Mouse (Mus musculus): ENCODE measurements around the gene Macrod1. TPM values are rescaled to one million over a fixed set of nuclear protein-coding genes. Genes with fewer than 3 reads are reported as not detected.
"Not testable (repeated sequence)": the region's sequence is repeated elsewhere in the genome, so short reads cannot be mapped to it uniquely, and the experiment has no call there.

Gene Macrod1
- polyA plus RNA-seq, 1 experiment, result 22.3 TPM

DNA sequence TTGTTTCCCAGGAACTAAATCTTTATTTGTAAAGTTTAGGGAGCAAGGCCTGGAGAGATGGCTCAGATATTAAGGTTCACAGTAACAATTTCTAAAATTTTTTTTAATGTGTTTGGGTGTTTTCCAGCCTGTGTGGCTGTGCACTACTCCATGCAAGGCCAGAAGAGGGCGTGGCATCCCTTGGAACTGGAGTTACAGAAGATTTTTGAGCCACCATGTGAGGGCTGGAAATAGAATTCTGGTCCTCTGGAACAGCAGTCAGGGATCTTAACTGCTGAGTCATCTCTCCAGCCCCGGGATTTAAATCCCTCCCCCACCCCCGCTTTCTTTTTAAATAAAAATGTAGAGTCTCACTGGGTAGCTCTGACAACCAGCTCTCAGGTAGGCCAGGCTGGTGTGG is 1.4 kb upstream of the Macrod1 start:
- DNase-seq (ENCODE audit: extremely low spot score in 1 of 2, low spot score in 1 of 2), result peak in 1 of 2 experiments; percentile 42

DNA sequence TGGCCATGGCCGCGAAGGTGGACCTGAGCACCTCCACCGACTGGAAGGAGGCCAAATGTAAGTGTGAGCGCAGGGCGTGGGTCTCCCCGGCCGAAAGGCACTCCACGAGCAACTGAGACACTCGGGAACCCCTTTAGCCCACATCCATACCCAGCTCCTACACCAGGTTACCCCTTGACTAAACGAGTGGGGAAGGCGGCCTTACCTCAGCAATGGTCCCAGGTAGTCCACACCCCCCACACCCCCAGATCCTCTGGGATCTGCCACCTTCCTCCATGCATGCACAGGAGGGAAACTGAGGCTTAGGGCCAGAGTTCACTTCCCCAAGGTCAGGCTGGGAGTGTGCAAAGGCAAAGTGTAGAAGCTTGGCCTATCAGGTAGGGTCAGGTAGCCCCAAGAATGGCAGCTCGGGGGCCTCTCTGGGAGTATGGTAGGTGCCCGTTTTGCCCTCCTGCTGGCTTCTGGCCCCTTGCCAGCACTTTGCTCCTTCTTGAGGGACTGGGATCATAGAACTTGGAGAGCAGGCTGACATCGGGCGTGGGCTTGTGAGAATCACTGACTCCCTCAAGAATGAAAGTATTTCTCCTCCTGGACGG is 614 bp downstream of the Macrod1 start:
- peak in 1 of 2 experiments; percentile 42 for DNase-seq (ENCODE audit: extremely low spot score in 1 of 2, low spot score in 1 of 2)

DNA sequence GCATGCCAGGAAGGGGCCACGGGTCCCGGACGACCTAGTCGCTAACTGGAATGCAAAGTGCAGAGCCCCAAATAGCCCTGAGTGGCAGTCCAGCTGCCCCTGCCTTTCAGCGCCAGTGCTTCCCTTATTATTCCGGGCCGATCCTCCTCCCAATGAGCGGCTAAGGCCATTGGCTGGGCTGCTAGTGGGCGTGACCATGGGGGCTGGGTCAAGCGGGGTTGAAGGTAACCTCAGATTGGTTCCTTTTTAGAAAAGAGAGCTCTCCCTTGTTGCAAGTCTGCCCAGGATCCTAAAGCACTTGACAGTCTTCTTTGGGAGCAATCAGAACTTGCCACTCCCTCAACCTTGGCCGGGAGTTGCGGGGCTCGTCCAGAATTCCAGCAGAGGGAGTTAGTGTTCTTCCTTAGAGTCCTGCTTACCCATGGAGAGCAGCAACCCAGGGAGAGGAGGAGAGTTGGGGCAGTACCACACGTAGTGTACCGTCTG is 1.2 kb downstream of the Macrod1 start:
- peak in 1 of 2 experiments; percentile 73 for DNase-seq (ENCODE audit: extremely low spot score in 1 of 2, low spot score in 1 of 2)

DNA sequence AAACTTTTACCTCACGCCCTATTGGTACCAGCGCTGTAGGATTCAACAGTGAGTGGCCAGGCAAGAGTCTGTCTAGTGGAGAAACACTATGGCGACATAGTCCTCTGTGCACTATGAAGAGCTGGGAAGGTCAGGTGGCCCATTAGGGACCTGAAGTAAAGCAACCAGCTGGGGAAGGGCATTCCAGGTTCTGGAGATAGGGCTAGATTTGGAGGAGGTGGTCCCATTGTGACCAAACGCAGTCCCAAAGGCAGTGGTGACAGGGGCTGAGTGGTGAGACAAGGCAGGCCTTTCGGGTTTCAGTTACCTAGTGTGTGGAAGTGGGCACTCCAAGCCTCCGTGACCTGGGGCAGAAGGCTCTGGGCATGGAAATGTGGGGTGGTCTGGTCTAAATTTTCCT is 1.9 kb downstream of the Macrod1 start:
- no peak for DNase-seq (ENCODE audit: extremely low spot score in 1 of 2, low spot score in 1 of 2)

DNA sequence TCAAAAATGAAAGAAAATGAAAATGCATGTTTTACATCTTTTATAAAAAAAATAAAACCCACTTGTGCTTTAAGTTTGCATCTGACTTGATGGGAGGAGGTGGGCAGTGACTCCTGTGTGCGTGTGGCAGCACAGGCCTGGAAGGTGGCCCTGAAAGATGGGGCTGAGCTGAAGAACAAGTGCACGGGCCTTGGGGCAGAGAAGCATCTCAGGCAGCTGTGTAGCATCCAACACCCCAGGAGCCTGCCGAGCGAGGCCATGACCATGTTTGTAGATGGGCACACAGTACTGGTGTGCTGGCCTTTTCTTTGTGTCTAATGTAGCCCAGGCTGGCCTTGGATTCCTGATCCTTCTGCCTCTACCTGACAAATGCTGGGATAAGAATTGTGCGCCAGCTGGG is 5.5 kb downstream of the Macrod1 start:
- DNase-seq (ENCODE audit: extremely low spot score in 1 of 2, low spot score in 1 of 2), result no peak

DNA sequence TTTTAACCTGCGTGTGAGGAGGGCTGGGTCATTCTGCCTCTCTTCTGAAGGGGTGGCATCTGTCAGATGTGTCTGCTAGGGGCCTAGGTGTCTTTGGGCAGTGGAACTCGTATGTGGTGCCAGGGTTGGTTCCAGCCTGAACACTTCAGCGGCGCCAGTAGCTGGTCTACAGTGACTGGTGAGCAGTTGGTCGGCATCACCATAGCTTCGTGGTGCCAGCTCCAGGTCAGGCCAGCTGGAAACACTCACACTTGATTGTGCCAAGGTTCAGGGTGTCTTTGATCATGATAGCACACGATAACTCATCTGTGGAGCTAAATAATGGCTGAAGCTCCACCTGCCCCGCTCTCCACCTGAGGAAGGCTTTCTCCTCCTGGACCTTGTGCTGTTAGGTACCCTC is 6.3 kb downstream of the Macrod1 start:
- no peak for DNase-seq (ENCODE audit: extremely low spot score in 1 of 2, low spot score in 1 of 2)

DNA sequence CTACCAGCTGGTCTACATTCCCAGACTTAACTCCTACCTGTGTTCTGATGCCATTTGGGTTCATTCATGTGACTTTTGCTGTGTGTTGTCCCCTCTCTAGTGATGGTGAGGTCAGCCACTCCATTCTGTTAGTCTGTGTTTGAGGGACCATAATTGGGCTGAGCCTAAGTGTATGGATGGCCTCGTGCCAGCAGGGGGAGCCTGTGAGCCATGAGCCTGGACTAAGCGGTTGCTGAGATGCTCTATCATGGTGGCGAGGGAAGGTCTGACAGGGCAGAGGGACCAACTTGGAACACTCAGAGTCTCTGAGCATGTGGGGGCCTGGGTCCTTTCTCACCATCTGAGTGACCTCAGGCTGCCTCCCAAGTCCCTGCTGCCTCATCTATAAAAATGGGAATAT is 8.0 kb downstream of the Macrod1 start:
- peak in 1 of 2 experiments; percentile 92 for DNase-seq (ENCODE audit: extremely low spot score in 1 of 2, low spot score in 1 of 2)

DNA sequence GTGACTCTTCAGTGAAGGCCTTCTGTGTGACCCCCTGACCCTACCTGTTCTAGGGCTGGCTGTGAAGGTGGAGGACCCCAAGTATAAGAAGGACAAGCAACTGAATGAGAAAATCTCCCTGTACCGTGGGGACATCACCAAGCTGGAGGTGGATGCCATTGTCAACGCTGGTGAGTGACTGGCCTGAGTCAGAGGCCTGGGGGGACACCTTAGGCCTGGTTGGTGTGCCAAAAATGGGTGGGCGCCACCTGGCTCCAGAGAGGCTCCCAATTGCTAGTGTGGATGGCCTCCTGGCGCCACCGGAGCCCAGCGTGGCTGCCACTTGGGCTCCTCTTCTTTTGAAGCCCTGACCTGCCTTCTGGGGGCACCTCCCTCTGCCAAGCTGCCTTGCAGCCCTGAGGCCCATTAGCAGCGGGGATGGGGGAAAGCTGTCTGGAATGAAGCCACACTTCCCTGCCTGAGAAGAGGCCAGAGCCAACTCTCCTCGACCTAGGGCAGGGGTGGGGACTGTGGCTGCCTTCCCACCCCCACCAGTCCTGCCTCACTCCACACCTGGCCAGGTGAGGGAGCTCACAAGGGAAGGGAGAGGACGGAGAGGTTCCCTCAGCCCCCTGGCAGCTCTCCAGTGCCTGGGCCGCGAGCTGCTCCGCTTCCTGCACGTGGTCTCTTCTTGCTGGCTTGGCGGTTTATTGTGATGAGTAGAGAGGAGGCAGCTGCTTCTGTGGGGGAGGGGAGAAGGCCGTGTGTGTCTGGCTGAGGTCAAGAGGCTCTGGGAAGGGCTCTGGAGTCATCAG is 9.6 kb downstream of the Macrod1 start:
- DNase-seq (ENCODE audit: extremely low spot score in 1 of 2, low spot score in 1 of 2), result no peak

DNA sequence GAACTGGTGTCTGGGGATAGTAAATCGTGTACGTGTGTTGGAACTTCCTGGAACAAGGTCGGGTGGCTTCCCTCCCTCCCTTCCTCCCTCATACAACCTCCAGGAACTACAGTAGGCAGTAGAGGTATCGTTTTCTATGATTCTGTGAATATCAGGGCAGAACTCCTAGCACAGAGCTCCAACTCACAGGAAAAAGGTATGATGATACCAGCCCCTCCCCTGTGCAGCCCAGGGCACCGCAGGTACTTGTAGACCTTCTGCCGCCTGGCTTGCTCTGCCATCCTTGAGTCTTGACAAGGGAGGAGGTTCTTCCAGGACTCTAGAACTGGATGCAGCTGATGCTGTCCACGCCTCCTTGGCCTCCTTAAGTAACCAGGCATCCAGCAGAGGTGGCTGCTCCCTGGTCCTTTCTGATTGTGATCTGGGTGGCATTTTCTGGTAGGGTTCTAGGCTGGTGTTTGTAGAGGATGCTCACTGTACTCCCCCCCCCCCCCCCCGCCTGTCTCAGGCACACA is 10.3 kb downstream of the Macrod1 start:
- DNase-seq (ENCODE audit: extremely low spot score in 1 of 2, low spot score in 1 of 2), result no peak

DNA sequence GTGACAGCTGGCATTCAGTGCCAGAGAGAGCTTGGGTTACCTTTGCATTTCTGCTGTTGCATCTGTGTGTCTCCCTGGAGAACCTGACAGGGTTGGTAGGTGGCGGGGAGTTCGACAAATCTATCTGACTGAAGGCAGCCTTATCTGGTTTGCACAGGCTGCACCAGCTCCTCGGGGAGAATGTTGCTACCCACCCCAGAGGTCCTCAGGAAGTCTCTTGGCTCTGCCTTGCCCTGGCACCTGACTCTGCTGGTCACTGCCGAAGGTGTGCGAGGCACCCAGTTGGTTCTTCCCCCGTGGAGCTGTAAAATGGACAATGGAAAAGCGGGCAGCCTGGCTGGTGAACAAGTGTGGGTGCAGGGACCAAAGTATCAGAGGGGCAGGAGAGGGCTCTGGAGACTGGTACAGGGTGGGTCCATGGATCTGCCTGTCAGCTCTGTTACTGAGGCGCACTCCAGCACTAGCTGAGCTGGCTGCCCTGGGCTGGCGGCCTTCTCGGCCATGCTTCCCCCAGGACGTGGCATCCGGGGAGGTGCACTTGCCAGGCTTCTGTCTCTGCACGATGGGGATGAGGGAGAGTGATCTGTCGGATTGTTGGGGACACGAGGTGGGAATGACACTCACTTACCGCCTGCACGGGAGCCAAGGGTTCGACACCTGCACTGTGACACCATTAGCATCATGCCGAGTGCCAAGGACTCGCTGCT is 10.9 kb downstream of the Macrod1 start:
- no peak for DNase-seq (ENCODE audit: extremely low spot score in 1 of 2, low spot score in 1 of 2)

DNA sequence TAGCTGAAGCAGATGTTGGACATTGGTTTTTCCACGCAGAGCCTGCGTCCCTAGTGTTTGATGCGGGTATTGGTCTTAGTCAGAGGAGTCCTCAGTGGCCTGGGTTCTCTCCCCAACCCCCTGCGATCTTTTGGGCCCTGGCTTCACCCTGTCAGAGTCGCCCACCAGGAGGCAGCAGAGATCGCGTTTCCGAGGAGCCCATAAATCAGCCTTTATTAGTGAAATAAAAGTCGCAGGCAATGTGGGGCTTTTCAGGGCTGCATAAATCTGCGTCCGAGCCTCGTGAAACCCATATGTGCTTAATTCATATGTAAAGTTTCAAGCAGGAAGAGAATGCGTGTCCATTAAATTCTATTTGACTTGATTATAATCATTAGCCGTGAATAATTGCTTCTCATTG is 11.5 kb downstream of the Macrod1 start:
- DNase-seq (ENCODE audit: extremely low spot score in 1 of 2, low spot score in 1 of 2), result peak in 1 of 2 experiments; percentile 89

DNA sequence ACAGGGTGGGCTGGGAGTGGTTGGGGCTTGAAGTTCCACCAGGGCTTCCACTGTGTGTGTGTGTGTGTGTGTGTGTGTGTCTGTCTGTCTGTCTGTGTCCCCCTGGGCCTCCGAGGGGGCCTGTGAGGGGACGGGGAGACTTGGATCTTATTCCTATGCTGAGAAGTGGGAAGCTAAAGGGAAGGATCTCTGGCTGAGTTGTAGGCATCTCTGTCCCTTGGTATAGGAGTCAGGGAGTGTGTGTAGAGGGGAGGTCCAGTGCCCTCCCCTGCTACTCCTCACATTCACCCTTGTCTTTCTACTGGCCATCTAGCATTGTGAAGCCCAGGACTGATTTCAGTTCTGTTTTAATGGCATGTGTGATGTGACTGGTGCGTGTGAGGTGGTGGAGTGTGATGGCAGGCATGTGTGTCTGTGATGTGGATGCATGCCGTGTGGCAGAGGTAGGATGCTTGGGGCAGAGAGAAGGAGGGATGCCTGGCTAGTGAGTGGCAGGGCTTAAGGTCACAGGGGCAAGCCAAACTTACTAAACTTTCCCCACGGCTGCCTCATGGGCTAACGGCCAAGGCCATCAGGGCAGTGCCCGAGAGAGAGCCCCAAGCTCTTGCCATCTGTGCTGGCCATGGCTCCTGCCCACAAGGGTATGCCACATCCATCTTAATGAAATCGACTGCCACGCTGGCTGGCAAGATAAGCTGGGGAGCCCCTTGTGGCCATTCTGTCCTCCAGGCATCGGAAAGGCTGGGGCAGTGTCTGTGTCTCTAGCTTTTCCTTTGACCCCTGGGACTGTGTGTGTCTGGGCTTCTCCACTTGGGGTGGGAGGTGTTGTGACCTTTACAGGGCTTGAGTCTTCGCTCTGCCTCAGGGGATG is 12.3 kb downstream of the Macrod1 start:
- no peak for DNase-seq (ENCODE audit: extremely low spot score in 1 of 2, low spot score in 1 of 2)

DNA sequence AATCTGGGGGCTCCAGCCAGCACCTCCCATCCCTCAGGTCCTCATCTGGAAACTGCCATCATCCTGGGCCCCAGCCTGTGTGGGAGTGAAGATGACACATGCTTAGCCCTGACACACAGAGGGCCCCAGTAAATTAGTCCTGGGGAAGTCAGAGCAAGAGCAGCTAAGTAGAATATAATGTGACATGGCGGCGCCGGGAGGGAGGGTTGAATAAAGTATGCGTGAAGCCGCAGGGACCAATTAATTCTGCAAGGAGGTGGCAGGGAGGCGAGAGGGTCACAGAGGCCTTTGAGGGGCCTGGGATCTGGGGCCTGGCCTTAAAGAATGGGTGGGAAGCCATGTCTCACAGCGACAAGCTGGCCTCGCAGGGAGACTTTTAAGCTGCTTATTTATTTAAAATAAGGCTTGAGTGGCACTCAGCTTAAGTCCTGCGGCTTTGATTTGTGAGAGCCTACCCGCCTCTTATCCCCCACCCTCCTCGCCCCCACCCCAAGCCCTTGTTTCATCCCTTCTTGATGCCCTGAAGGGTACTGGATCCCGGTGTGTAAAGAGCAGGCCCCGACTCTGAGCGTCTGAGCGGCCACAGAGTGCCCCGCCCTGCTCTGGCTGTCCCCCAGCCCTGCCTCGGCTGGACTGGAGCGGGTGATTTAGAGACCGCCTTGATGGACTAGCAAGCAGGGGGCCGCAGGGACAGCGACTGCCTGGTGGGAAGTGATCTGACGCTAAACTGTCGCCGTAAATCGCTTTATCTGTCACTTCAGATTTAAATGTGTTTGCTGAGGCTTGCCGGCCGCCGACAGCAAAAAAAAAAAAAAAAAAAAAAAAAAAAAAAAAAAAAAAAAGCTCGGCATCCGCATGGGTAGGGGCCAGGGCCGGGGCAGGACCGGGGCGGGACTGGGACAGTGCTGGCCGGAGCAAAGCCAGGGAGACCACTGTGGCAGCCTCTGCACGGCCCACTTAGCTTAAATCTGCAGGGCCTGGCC is 13.5 kb downstream of the Macrod1 start:
- no peak for DNase-seq (ENCODE audit: extremely low spot score in 1 of 2, low spot score in 1 of 2)

DNA sequence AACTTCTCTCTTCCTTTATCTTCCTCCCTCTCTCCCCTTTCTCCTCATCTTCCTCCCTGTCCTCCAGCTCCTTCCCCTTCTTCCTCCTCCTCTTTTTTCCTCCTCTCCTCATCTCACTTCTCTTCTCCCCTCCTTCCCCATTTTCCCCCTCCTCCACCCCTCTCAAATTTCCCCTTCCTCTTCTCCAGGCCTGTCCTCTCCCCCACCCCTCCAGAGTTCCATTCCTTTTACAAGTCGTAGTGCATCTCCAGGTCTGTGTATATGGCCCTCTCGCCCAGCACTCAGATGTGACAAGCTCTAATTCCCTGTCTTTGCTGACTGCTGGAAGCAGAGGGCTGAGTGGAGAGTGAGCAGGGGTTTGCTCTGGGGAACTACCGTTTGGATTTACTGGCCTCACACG is 14.2 kb downstream of the Macrod1 start:
- no peak for DNase-seq (ENCODE audit: extremely low spot score in 1 of 2, low spot score in 1 of 2)

DNA sequence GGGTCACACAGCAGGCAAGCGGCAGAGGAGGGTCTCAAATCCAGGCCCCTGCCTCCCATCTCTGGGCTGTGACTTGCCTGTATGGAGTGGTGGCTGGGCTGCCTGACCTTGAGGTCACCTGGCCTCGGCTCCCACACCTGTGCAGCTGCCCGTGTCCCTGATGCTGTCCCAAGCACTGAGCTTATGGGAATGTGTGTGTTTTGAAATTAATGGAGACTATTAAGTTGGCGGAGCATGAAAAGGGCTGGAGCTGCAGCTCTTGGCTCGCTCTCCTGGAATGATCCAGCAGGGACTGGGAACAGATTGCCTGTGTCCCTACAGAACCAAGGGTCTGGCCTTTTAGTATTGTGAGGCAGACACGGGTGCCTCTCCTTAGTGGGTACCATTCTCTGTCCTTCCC is 15.6 kb downstream of the Macrod1 start:
- DNase-seq (ENCODE audit: extremely low spot score in 1 of 2, low spot score in 1 of 2), result no peak

DNA sequence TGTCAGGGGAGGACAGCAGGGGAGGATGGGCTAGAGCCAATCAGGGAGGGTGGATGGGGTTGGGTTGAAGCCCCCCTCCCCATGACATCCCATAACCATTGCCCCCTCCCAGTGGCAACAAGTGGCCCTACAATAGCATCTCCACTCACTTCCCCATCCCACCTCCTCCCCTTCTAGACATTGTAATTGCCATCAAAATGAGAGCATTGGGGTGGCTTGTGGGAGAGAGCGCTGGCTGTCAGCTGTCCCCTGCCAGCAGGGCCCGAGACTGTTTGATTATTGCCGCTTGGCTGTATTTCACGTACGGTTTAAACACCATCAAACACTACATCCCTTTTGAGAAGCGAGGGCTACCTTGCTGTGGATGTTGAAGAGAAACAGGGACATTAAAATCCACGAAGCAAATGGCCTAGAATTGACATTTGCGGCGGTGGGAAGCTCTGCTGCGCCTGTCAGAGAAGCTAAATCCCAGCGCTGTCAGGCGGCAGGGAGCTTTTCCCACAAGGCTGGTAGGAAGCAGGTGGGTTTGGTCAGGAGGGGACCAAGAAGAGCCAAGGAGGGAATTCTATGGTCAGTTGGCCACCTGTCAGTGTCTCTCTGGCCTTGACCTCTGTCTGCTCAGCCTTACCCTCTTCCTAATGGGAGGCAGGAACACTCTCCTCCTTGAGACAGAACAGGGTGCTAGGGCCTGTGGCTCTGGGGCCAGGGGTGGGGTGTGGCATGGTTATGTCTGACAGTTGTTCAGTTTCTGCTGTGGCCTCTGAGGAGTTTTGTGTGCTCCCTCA is 17.6 kb downstream of the Macrod1 start:
- DNase-seq (ENCODE audit: extremely low spot score in 1 of 2, low spot score in 1 of 2), result no peak

DNA sequence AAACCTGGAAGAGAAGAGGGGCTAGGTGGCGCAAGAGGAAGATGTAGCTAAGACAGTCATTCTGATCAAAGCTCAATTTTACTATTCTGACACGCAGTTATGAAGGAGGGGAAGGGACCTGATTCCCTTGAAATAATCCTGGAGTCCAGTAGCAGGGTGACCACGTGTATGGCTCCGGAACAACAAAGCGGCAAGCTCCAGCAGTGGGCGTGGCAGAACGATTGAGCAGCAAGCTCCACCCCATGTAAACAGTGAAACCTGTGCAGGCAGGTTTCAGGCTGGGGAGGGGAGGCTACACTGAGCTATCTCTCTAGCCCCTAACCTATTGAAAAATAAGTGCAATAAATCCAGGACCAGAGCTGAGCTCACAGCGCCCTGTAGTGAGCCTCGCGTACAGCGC is 18.7 kb downstream of the Macrod1 start:
- not testable (repeated sequence) for DNase-seq (ENCODE audit: extremely low spot score in 1 of 2, low spot score in 1 of 2)

DNA sequence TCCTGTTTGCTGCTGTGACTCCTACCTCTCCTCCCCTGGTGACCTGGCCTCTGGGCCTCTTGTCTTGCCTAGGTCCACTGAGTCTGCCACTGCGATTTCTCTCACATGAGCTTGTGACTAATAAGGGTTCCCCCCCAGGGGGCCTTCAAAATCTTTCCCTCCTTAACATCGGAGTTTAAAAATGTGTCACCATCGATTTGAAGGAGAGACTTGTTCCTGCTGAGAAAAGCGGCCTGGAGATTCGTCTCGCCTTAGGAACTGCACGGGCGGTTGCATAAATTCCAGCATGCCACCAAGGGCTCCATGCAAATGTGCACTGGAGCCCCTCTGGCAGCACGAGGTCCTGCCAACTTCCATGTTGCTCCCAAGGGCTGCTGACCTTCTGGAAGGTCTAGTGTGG is 21.1 kb downstream of the Macrod1 start:
- no peak for DNase-seq (ENCODE audit: extremely low spot score in 1 of 2, low spot score in 1 of 2)

Measured in frontal cortex, adult 2 months (tissue).